Mouse (Mus musculus) liver, adult 2 months (tissue): ENCODE data around the gene Tek.

ENCODE experiments used
- CTCF ChIP-seq: fragments of 200-500 bp; IDR thresholded peaks from 2 replicates; pipeline ENCODE4 v1.5.1; 2011; ENCODE audit warnings: low read depth, low read length, control low read depth
- POLR2A ChIP-seq: fragments of 200-500 bp; IDR thresholded peaks from 2 replicates; pipeline ENCODE4 v1.6.1; 2011; ENCODE audit warnings: low read length, control low read depth; ENCODE audit not compliant: insufficient read depth; ENCODE audit errors: extremely low read depth

- TF ChIP-seq POLR2A = no peak
- TF ChIP-seq CTCF = no peak
These were observed 2.7 kb downstream of the Tek start for GRCm38 (mm10) chr4:94741824-94742223.
